Mouse (Mus musculus): ENCODE results near the gene Tent2. TPM values are rescaled to one million over a fixed set of nuclear protein-coding genes. Genes with fewer than 3 reads are reported as not detected.

Gene Tent2
- polyA plus RNA-seq (2017; shearing (Covaris generic)) = 75.6 TPM

DNA sequence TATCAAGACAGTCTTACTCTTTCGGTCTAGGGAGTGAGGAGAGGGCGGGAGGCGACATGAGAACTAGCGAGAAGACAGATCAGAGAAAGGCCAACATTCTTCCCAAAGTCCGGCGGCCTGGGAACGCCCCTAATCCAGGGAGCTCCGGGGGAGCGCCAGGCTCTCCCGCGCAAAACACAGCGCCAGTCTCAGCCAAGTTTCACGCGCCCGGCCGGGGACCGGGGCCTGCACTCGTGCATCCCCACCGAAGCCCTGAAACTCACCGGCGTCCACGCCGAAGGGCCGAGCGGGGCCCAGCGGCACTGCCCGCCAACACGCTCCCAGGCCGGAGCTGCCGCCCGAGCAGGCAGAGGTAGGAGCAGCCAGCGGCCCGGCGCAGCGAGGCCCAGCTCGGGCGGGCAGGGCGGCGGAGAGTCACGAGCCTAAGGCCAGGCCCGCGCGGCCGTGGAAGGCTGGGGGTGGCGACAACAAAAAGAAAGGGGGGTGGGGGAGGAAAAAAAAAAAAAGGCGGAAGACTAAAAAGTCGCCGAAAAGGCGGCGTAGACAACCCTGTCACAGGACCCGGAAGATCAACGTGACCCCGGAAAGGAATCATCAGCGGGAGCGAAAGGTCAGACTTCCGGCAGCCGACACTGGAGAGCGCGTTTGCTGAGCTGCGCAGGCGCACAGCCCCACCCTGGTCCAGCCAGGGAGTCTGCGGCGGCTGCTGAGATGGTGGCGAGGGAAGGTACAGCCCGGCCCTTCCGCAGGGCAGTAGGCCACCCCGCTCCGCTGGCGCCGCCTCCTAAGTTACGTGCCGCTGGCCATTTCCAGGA lies at the start of gene Tent2:
Gene Tent2 (minus strand): TSS at position 555 of the 815 bp plus-strand sequence.

DNA sequence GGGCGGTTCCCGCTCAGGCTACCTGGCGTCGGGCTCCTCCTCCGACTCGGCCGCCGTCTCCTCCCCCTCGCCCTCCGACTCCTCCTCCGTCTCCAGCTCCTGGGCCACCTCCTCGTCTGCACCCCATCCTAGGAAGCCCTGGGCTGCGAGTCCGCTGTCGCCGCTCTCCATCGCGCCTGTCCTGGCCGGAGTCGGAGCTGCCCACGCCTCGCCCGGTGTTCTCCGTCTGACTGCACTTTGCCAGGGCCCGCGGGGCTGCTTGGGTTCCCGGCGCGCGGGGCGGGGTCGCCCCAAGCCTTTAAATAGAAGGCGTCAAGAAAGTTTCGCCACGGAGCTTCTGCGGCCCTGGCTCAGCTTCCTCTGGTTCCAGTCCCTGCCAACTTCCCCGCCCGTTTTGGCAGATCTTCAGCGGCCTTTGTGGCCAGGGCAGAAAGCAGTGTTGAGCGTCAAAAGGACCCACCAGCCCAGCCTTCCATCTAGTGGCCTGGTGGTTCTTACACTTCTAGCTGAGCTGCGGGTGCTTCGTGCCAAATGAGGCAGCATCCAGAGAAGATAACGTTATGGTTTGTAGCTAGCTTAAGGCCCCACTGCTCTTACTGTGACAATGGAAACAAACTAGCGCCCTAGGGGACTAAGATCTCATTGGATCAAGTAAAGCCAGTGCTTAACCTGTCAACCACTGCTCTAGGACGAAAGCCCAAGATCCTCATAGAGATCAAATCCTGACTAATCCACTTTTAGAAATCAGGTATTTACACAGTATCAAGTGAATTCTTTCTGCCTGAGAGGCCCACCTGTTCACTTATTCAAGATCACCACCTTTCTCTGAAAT lies 47.6 kb downstream of the Tent2 start, which contains the start of gene Cmya5:
Gene Cmya5 (minus strand): TSS at position 389 of the 832 bp plus-strand sequence.

Other genes with a start within 250 kb of the Tent2 start
- 0.60 TPM for gene Cmya5, start 47.7 kb downstream of the Tent2 start, polyA plus RNA-seq (2017; shearing (Covaris generic))
- 38.7 TPM for gene Homer1, start 107.2 kb upstream of the Tent2 start, polyA plus RNA-seq (2017; shearing (Covaris generic))